In genomic region chr1:170975751-170976161, GRCm38 (mm10) we compare ENCODE assay signal across 12 mouse cellular contexts. TPM values are rescaled to one million over a fixed set of nuclear protein-coding genes. Genes with fewer than 3 reads are reported as not detected.
A peak's percentile ranks its signal among the peaks of the same experiment; 100 is the strongest.
DNase-seq lines count a peak whose midpoint lies in the region; ATAC-seq and TF ChIP-seq lines count a peak whose summit lies in the region.
"Had no signal": no experiment of that assay in that cellular context is flagged by ENCODE, and none has a peak within 500 bp of the region (broad histone marks: within the 10 kb centered on the region; RNA-seq: fewer than 3 reads in every experiment).

No protein-coding gene starts in this region.

- TF ChIP-seq CTCF in testis, adult 2 months (IDR thresholded peaks at IDR 0.05; ENCODE audit: control insufficient read depth, insufficient read depth, insufficient replicate concordance, low read depth, low read length) = no peak
- TF ChIP-seq CTCF in midbrain, postnatal 0 days (IDR thresholded peaks at IDR 0.05) = no peak
- TF ChIP-seq CTCF in forebrain, postnatal 0 days (IDR thresholded peaks at IDR 0.05; ENCODE audit: low read depth) = no peak

- H3K9ac ChIP-seq in midbrain, postnatal 0 days (replicated peaks; ENCODE audit: low read length, poor library complexity, severe bottlenecking) = no peak overlapping the region
- H3K9ac ChIP-seq in forebrain, postnatal 0 days = no peak overlapping the region
- H3K9ac ChIP-seq: embryonic facial prominence, embryonic 12.5 days had no signal

- ATAC-seq in frontal cortex, adult (ENCODE audit: low TSS enrichment) = no peak
- no peak for ATAC-seq in midbrain, postnatal 0 days (ENCODE audit: low FRiP score)
- ATAC-seq in forebrain, postnatal 0 days = no peak
- ATAC-seq: hindbrain, postnatal 0 days had no signal

- H3K27ac ChIP-seq in testis, adult 2 months (ENCODE audit: control insufficient read depth, insufficient read depth, low read depth, low read length) = no peak overlapping the region
- H3K27ac ChIP-seq in midbrain, postnatal 0 days (ENCODE audit: low read depth, low read length) = no peak overlapping the region
- no peak overlapping the region for H3K27ac ChIP-seq in forebrain, postnatal 0 days (ENCODE audit: low read depth, low read length)
- H3K27ac ChIP-seq: embryonic facial prominence, embryonic 12.5 days; hindbrain, postnatal 0 days had no signal

- no peak overlapping the region for H3K4me2 ChIP-seq in midbrain, postnatal 0 days (ENCODE audit: low read depth, low read length, poor library complexity, severe bottlenecking)
- no peak overlapping the region for H3K4me2 ChIP-seq in forebrain, postnatal 0 days (ENCODE audit: low read depth)
- H3K4me2 ChIP-seq: embryonic facial prominence, embryonic 12.5 days had no signal

- intact Hi-C loops in heart, postnatal 10 days (cut with DNase I) = no loop called here

- no peaks in the 10 kb centered on the region for H3K9me3 ChIP-seq in midbrain, postnatal 0 days (ENCODE audit: low read length)
- H3K9me3 ChIP-seq in forebrain, postnatal 0 days (ENCODE audit: low read length) = no peaks in the 10 kb centered on the region
- H3K9me3 ChIP-seq: embryonic facial prominence, embryonic 12.5 days had no signal

- H3K27me3 ChIP-seq in testis, adult 2 months (ENCODE audit: control insufficient read depth, insufficient read depth, low read length) = no peaks in the 10 kb centered on the region
- H3K27me3 ChIP-seq in midbrain, postnatal 0 days (ENCODE audit: insufficient read depth, low read length) = no peaks in the 10 kb centered on the region
- no peaks in the 10 kb centered on the region for H3K27me3 ChIP-seq in forebrain, postnatal 0 days (ENCODE audit: insufficient read depth, low read length)
- H3K27me3 ChIP-seq: embryonic facial prominence, embryonic 12.5 days had no signal

- no peak for TF ChIP-seq POLR2A in testis, adult 2 months (IDR thresholded peaks at IDR 0.05; ENCODE audit: control insufficient read depth, low read depth, low read length)

- peak; percentile 96 for DNase-seq in heart, adult 11 months
- DNase-seq in heart, postnatal 10 days = no peak
- no peak for DNase-seq in testis, postnatal 10 days (ENCODE audit: low spot score)
- peak; percentile 67 to 82 for DNase-seq in kidney, postnatal 36 days
- no peak for DNase-seq in midbrain, postnatal 0 days (ENCODE audit: low spot score)
- DNase-seq in forebrain, postnatal 0 days = no peak
- DNase-seq: gastrocnemius, postnatal 25 days had no signal

- H3K36me3 ChIP-seq in testis, adult 2 months (ENCODE audit: control insufficient read depth, insufficient read depth, low read length) = no peaks in the 10 kb centered on the region
- no peaks in the 10 kb centered on the region for H3K36me3 ChIP-seq in midbrain, postnatal 0 days (ENCODE audit: insufficient read depth, low read length)
- no peaks in the 10 kb centered on the region for H3K36me3 ChIP-seq in forebrain, postnatal 0 days (ENCODE audit: insufficient read depth)
- H3K36me3 ChIP-seq: embryonic facial prominence, embryonic 12.5 days had no signal

- 59% methylated on average over 7 of the region's 7 CpGs for WGBS in midbrain, postnatal 0 days
- WGBS in forebrain, postnatal 0 days = 74% methylated on average over 7 of the region's 7 CpGs

- H3K4me3 ChIP-seq in testis, adult 2 months (ENCODE audit: control insufficient read depth, low read depth, low read length) = peak overlapping the region; percentile 62
- H3K4me3 ChIP-seq in midbrain, postnatal 0 days (ENCODE audit: low read depth, low read length) = no peak overlapping the region
- H3K4me3 ChIP-seq in forebrain, postnatal 0 days (ENCODE audit: low read depth, low read length) = no peak overlapping the region
- H3K4me3 ChIP-seq: embryonic facial prominence, embryonic 12.5 days had no signal

- H3K4me1 ChIP-seq in testis, adult 2 months (ENCODE audit: control insufficient read depth, insufficient read depth, low read length) = peaks cover 3% of the 10 kb centered on the region; the same call in 1 of the 2 replicates
- no peaks in the 10 kb centered on the region for H3K4me1 ChIP-seq in midbrain, postnatal 0 days (ENCODE audit: insufficient read depth, low read length)
- H3K4me1 ChIP-seq in forebrain, postnatal 0 days (ENCODE audit: insufficient read depth) = no peaks in the 10 kb centered on the region
- H3K4me1 ChIP-seq: embryonic facial prominence, embryonic 12.5 days had no signal

RNA-seq across cellular contexts. Expression of gene Fcgr2b, which starts 0.6 kb away (rescaled TPM):
- total RNA-seq in heart, postnatal 10 days (2021) = 1 to 10 TPM; 3.1 to 3.9 TPM
- 5.6 and 5.9 TPM in 2 replicates for polyA plus RNA-seq in testis, adult 2 months (2012; rRNA removed)
- total RNA-seq in midbrain, postnatal 0 days (2014; rRNA removed) = 1.8 and 6.6 TPM in 2 replicates
- polyA plus RNA-seq in midbrain, postnatal 0 days (2015; fragmentation: Nextera tagmentation; extraction: Ambion mirVana) = 2.1 and 3.6 TPM in 2 replicates
- total RNA-seq in forebrain, postnatal 0 days (2014; rRNA removed) = 2.2 and 2.3 TPM in 2 replicates
- 3.8 and 3.9 TPM in 2 replicates for polyA plus RNA-seq in forebrain, postnatal 0 days (2015; fragmentation: Nextera tagmentation; extraction: Ambion mirVana)

RNA-seq across cellular contexts. Expression of gene Fcgr4, which starts 43.0 kb away (rescaled TPM):
- not detected for total RNA-seq in heart, postnatal 10 days (2021)
- polyA plus RNA-seq in testis, adult 2 months (2012; rRNA removed) = not detected in 2 replicates
- 0.57 TPM in 1 of 2 replicates, not detected in the other for total RNA-seq in midbrain, postnatal 0 days (2014; rRNA removed)
- polyA plus RNA-seq in midbrain, postnatal 0 days (2015; fragmentation: Nextera tagmentation; extraction: Ambion mirVana) = 0.25 and 0.48 TPM in 2 replicates
- total RNA-seq in forebrain, postnatal 0 days (2014; rRNA removed) = 0.76 TPM in 1 of 2 replicates, not detected in the other
- polyA plus RNA-seq in forebrain, postnatal 0 days (2015; fragmentation: Nextera tagmentation; extraction: Ambion mirVana) = 0.44 and 0.67 TPM in 2 replicates
- total RNA-seq: gastrocnemius, postnatal 25 days; hindbrain, postnatal 0 days had no signal

RNA-seq across cellular contexts. Expression of gene Fcrla, which starts 48.4 kb away (rescaled TPM):
- total RNA-seq in heart, postnatal 10 days (2021) = 1 to 10 TPM in 1 of 2 experiments, under 1 TPM in 1; 0.57 to 1.6 TPM
- 5.2 and 5.9 TPM in 2 replicates for polyA plus RNA-seq in testis, adult 2 months (2012; rRNA removed)
- total RNA-seq in midbrain, postnatal 0 days (2014; rRNA removed) = not detected in 2 replicates
- not detected in 2 replicates for polyA plus RNA-seq in midbrain, postnatal 0 days (2015; fragmentation: Nextera tagmentation; extraction: Ambion mirVana)
- not detected in 2 replicates for total RNA-seq in forebrain, postnatal 0 days (2014; rRNA removed)
- polyA plus RNA-seq in forebrain, postnatal 0 days (2015; fragmentation: Nextera tagmentation; extraction: Ambion mirVana) = 0.11 TPM in 1 of 2 replicates, not detected in the other
- total RNA-seq: gastrocnemius, postnatal 25 days; hindbrain, postnatal 0 days had no signal
- polyA plus RNA-seq: embryonic facial prominence, embryonic 12.5 days; hindbrain, postnatal 0 days; limb, embryonic 11.5 days had no signal

Comparison
In these comparisons a context has a peak if more than half of its experiments do, and no peak if none do; other contexts are left out.
1. DNase-seq: peak in heart, adult 11 months (single experiment) and kidney, postnatal 36 days (2 of 2); none in heart, postnatal 10 days (0 of 2), testis, postnatal 10 days (single experiment), midbrain, postnatal 0 days (single experiment) and forebrain, postnatal 0 days (single experiment).